Mouse (Mus musculus): Measurements from ENCODE around the gene 2310022B05Rik. TPM values are rescaled to one million over a fixed set of nuclear protein-coding genes. Genes with fewer than 3 reads are reported as not detected.
A peak's percentile ranks its signal among the peaks of the same experiment; 100 is the strongest.

Gene 2310022B05Rik
- polyA plus RNA-seq, 1 experiment from 2014 or later: 18.1 TPM

DNA sequence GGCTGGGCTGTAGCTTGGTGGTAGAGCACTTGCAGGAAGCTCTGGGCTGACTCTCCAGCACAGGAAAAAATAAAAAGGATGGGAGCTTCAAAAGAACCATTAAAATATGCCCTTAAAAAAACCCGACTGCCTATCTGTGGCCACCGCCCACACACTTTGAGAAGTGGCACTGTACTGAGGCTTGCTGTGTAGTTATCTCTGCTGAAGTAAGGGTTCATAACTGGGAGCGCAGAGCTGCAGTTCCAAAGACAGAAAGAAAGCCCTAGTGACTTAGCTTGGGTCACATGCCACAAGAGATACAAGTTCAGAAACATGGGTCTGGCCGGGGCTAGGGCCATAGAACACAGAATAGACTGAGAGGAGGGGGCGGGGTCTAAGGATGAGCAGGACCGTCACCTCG is 5.2 kb downstream of the 2310022B05Rik start:
- Histone ChIP-seq H3K9ac (replicated peaks) (no peak overlapping the region), H3K27ac (0 out of 2 replicates have a peak overlapping the region, but pooled peaks have one; percentile 47), H3K4me2 (replicated peaks) (no peak overlapping the region)

DNA sequence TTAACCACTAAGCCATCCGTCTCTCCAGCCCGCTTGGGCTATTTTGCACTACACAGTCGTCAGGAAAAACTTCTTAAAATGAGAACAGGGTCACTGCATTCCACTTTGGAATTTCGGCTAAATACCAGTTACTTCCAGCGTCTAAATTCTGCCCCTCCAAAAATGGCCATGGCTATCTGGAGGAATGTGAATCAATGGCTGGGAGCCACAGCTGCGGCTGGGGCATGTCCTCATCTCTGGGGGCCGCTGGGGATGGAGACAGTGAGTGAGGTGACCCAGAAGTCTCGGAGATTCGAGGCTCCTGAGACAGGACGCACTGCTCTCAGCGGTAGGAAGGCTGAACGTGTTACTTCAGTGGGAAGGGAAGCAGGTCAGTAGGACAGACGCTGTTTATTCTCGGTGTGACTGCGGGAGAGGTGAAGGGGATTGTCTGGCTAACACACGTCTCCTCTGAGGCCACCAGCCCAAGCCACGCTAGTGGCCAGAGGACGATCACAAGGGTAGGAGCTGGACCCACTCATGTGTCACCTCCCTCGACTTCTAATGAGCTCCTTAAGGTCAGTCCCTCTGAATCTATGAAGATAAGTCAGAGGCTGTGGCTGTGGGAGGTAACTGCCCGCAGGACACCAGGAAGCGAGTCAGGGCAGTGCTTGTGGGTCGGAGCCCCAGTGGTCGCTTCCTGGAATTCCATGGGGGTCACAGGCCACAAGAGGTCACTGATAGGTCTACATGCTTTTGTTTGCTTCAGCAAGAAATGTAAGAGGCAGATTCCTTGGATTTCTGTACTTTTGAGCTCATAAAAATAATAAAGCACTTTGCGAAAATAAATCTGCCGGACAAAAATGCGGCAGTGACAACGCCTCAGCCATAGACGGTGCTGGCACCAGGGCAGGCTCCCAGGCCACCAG is 9.3 kb downstream of the 2310022B05Rik start:
- Histone ChIP-seq H3K4me1 (replicated peaks) (peaks cover 40% of the 10 kb centered on the region), H3K36me3 (peaks cover 32% of the 10 kb centered on the region), H3K9me3 (no peaks in the 10 kb centered on the region), H3K4me3 (replicated peaks) (no peak overlapping the region), H3K27me3 (no peaks in the 10 kb centered on the region), H3K9ac (replicated peaks) (no peak overlapping the region), H3K27ac (no peak overlapping the region), H3K4me2 (replicated peaks) (no peak overlapping the region)
- no peak for ATAC-seq
- WGBS: 78% methylated on average over 28 of the region's 28 CpGs

More for the DNA sequence above, 5.2 kb downstream of the 2310022B05Rik start:
- Histone ChIP-seq H3K4me1 (replicated peaks) (peaks cover 67% of the 10 kb centered on the region), H3K27me3 (no peaks in the 10 kb centered on the region), H3K9me3 (no peaks in the 10 kb centered on the region), H3K4me3 (replicated peaks) (no peak overlapping the region), H3K36me3 (peaks cover 14% of the 10 kb centered on the region)
- WGBS: 85% methylated on average over 7 of the region's 7 CpGs
- ATAC-seq: no peak

DNA sequence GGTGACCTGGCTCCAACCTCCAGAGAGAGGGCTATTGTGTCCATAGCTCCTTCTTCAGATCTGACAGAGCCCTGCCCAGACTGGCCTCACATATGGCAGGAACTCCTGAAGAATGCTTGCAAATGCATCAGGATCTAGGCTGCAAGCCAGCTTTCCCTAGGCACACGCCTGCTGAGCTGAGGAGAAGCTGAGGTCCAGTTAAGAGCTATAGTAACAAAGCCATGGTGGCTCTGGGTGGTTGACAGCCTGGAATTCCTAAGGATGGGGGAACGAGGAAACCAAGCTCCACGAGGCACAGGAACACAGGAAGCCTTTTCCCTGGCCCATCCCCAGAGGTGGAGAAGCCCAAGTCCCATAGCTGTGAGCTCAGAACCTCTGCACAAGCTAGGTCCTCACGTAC is 10.6 kb downstream of the 2310022B05Rik start:
- no peak for ATAC-seq
- no peak overlapping the region for H3K27ac ChIP-seq
- WGBS: 38% methylated on average over 4 of the region's 4 CpGs

DNA sequence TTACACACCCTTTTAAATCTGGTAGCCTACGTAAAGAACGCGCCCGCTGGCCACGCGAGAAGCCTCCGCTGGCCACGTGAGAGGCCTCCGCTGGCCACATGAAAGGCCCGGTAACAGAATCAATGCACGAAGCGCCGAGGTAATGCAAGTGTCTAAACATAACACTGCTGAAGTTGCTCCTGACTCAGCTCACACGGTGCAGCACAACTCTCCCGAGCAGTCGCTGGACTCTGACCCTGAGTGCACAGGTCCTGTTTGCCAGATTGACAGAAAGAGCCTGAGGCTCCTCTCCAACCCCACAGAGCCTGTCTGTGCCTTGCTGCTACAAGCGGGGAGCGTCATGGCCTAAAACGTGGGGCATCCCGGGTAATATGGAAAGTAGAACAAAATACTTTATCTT is 11.4 kb downstream of the 2310022B05Rik start:
- no peak overlapping the region for H3K9ac ChIP-seq (replicated peaks)
- H3K4me1 ChIP-seq (replicated peaks): peaks cover 38% of the 10 kb centered on the region
- no peaks in the 10 kb centered on the region for H3K9me3 ChIP-seq
- no peak overlapping the region for H3K4me2 ChIP-seq (replicated peaks)
- ATAC-seq: no peak
- H3K4me3 ChIP-seq (replicated peaks): no peak overlapping the region
- H3K36me3 ChIP-seq: peaks cover 29% of the 10 kb centered on the region
- no peak overlapping the region for H3K27ac ChIP-seq
- WGBS: 92% methylated on average over 20 of the region's 20 CpGs
- H3K27me3 ChIP-seq: no peaks in the 10 kb centered on the region

More for the DNA sequence above, 10.6 kb downstream of the 2310022B05Rik start:
- Histone ChIP-seq H3K9me3 (no peaks in the 10 kb centered on the region), H3K4me1 (replicated peaks) (peaks cover 38% of the 10 kb centered on the region), H3K36me3 (peaks cover 32% of the 10 kb centered on the region), H3K4me3 (replicated peaks) (no peak overlapping the region), H3K27me3 (no peaks in the 10 kb centered on the region), H3K9ac (replicated peaks) (0 out of 2 replicates have a peak overlapping the region, but pooled peaks have one; percentile 28), H3K4me2 (replicated peaks) (no peak overlapping the region)

DNA sequence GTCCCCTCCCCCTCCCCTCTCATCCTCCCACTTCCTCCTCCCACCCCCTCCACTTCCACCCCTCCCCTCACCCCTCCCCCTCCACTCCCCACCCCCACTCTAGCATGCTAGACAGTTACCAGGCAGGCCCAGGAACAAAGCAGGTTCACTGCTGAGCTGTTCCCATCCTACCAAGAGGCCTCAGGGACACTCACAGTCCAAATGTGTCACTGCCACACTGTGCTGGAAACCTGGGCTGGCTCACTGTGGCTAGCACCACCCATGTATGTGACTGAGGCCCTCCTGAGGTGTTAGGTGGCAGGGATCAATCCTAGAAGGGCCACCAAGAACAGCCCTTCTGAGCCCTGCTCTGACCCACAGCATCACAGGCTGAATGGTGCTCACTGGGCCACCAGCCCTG is 14.9 kb downstream of the 2310022B05Rik start:
- no peak overlapping the region for H3K4me2 ChIP-seq (replicated peaks)
- H3K9ac ChIP-seq (replicated peaks): no peak overlapping the region
- peak overlapping the region; percentile 67 for H3K27ac ChIP-seq
- H3K9me3 ChIP-seq: no peaks in the 10 kb centered on the region
- peak; percentile 67 for ATAC-seq
- peaks cover 28% of the 10 kb centered on the region for H3K36me3 ChIP-seq
- no peak overlapping the region for H3K4me3 ChIP-seq (replicated peaks)
- H3K4me1 ChIP-seq (replicated peaks): peaks cover 34% of the 10 kb centered on the region
- H3K27me3 ChIP-seq: no peaks in the 10 kb centered on the region

DNA sequence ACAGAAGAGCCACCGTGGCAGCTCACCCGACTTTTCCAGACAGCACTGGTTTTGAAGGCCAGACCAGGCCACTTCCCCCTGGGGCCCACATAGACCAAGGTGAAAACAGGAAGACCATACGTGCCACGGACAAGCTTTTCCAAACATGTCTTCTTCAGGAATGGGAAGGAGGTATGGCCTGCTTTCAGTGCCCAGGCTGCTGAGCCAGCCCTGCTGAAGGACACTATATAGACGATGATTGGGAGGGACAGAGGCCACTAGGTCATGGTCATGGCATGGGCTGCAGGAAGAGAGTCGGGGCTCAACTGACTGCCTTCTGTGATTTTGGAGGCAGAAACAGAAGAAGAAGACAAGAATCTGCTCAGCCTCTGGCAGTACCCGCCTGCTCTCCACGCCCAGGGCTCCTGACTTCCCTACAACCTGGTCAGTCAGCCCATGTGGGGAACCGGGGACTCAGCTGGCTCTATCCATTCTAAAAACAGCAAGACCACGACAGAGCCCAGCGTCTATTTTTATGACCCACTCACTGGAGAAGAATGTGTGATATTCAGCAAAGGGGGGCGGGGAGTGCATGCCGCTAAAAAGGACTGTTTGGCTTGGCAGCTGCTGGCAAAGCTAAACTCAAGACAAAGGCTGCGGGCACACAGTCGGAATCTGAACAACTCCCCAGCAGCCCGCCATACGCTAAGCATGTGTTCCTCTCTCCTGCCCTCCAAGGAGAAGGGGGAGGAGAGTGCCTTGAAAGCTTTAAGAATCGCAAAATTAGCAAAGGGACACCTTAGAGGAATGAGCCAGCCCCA is 19.4 kb downstream of the 2310022B05Rik start:
- 66% methylated on average over 18 of the region's 18 CpGs for WGBS
- peaks cover 22% of the 10 kb centered on the region for H3K36me3 ChIP-seq
- H3K4me2 ChIP-seq (replicated peaks): no peak overlapping the region
- no peaks in the 10 kb centered on the region for H3K27me3 ChIP-seq
- peaks cover 22% of the 10 kb centered on the region for H3K4me1 ChIP-seq (replicated peaks)
- H3K9me3 ChIP-seq: no peaks in the 10 kb centered on the region
- H3K27ac ChIP-seq: peak overlapping the region; percentile 53; the same call in 1 of the 2 replicates
- no peak overlapping the region for H3K4me3 ChIP-seq (replicated peaks)
- peak; percentile 69 for ATAC-seq
- H3K9ac ChIP-seq (replicated peaks): peak overlapping the region; percentile 44; the same call in 1 of the 2 replicates

DNA sequence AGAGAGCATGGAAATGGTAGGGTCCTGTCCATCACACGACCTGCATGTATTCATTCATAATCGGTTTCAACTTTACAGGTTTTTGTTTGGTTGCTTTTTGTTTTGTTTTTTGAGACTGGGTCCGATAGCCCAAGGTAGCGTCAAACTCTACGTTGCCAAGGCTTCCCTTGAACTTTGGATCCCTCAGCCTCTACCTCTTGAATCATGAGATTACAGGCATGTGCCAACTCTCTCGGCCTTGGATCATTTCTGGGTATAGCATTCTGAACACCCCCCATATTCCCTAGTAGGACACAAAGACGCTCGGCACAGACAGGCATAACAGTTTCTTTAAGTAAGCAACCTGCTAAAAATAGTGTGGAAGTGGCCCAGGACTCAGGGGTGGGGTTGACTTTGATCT is 21.6 kb downstream of the 2310022B05Rik start:
- no peaks in the 10 kb centered on the region for H3K9me3 ChIP-seq
- 96% methylated on average over 8 of the region's 8 CpGs for WGBS
- H3K4me3 ChIP-seq (replicated peaks): no peak overlapping the region
- H3K4me2 ChIP-seq (replicated peaks): no peak overlapping the region
- H3K4me1 ChIP-seq (replicated peaks): peaks cover 17% of the 10 kb centered on the region
- no peaks in the 10 kb centered on the region for H3K27me3 ChIP-seq
- ATAC-seq: no peak
- H3K9ac ChIP-seq (replicated peaks): no peak overlapping the region
- H3K27ac ChIP-seq: no peak overlapping the region
- H3K36me3 ChIP-seq: peaks cover 42% of the 10 kb centered on the region

DNA sequence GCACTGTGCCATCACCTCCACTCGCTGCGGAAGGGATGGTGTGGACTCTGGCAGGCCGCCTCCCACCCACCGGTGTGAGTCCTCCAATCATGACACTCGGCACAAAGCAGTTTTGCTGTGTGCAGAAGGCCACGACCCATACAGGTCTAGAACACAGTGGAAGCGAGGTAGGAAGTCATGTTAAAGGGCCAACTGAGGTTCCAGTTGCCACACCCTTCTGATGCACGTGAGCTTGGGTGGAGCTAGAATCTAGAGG is 28.0 kb downstream of the 2310022B05Rik start:
- H3K27me3 ChIP-seq: no peaks in the 10 kb centered on the region

DNA sequence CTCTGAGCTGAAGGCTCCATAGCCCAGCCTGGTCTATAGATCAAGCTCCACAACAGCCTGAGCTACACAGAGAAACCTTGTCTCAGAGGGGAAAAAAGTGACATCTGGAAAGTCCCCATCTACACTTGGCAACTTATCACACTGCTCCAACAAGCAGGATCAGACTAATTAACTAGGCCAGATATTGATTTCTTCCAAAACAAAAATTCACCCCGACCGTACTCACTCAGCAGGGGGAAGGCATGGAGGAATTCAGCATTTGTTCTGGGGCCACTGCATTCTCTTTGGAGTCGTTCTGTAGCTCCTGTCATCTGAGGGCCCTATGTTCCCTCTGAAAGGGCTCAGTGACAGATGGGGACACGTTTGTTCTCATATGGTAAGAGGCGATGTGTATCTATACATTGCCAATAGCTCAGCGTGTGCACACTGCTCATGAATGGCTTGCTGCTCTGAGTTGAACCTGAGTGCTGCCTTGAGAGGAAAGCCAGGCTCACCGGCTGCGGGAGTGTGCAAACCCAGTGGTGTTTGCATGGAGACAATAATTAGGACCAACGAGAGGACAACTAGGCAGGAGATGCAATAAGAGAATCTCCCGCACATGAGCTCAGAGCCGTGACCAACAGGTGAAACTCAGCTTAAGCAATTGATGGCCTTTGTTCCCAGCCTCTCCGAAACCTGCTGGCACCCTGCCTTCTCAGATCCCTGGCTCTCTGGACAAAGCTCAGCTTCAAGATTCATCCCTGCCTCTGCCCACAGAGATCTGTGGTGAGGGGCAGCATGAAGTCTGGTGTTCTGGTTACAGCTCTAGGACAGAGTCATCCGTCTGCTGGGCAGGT is 28.5 kb downstream of the 2310022B05Rik start:
- Histone ChIP-seq H3K4me3 (replicated peaks) (no peak overlapping the region), H3K4me2 (replicated peaks) (no peak overlapping the region), H3K36me3 (peaks cover 44% of the 10 kb centered on the region), H3K27ac (no peak overlapping the region), H3K9me3 (no peaks in the 10 kb centered on the region), H3K9ac (replicated peaks) (no peak overlapping the region), H3K4me1 (replicated peaks) (peaks cover 6% of the 10 kb centered on the region; the same call in 1 of the 2 replicates), H3K27me3 (no peaks in the 10 kb centered on the region)
- 72% methylated on average over 13 of the region's 13 CpGs for WGBS
- no peak for ATAC-seq

More for the DNA sequence above, 28.0 kb downstream of the 2310022B05Rik start:
- Histone ChIP-seq H3K4me1 (replicated peaks) (peaks cover 6% of the 10 kb centered on the region; the same call in 1 of the 2 replicates), H3K9me3 (no peaks in the 10 kb centered on the region), H3K36me3 (peaks cover 48% of the 10 kb centered on the region), H3K27ac (no peak overlapping the region), H3K4me3 (replicated peaks) (no peak overlapping the region), H3K9ac (replicated peaks) (no peak overlapping the region), H3K4me2 (replicated peaks) (no peak overlapping the region)
- no peak for ATAC-seq
- 87% methylated on average over 8 of the region's 8 CpGs for WGBS

DNA sequence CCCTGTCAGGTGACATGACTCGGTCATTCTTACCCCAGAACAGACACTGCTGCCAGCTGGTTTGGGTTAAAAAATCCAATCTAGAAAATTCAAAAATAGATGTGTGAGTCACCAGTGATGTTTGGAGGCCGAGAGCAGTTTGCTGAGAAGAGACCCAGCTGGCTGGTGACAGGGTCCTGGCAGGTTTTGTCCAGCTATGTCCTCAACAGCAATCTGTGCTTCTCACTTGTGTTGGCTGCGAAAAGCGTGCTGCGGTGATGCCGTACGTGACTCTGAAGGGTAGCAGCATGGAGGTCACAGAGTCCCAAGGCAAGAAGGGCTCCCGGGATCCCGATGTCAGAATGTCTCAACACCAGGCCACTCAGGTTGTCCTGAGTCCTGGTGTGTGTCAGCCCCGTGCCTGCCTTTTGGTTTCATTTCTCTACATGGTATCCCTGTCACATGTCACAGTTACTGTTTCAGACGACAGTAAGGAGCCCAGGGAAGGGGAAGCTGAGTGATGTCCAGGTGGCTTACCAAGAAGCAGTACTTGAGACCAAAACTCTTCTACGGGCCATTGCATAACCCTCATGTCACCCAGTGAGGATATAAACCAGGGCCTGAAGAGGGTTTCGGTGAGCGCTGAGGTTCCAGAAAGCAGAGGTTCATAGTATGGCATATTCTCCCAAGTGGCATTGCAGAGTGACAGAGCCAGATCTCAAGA is 30.0 kb downstream of the 2310022B05Rik start:
- H3K4me3 ChIP-seq (replicated peaks): no peak overlapping the region
- no peak overlapping the region for H3K27ac ChIP-seq
- H3K4me1 ChIP-seq (replicated peaks): peaks cover 6% of the 10 kb centered on the region; the same call in 1 of the 2 replicates
- WGBS: 92% methylated on average over 14 of the region's 14 CpGs
- no peaks in the 10 kb centered on the region for H3K9me3 ChIP-seq
- no peak overlapping the region for H3K9ac ChIP-seq (replicated peaks)
- ATAC-seq: no peak
- H3K27me3 ChIP-seq: no peaks in the 10 kb centered on the region
- H3K4me2 ChIP-seq (replicated peaks): no peak overlapping the region
- peaks cover 29% of the 10 kb centered on the region for H3K36me3 ChIP-seq

DNA sequence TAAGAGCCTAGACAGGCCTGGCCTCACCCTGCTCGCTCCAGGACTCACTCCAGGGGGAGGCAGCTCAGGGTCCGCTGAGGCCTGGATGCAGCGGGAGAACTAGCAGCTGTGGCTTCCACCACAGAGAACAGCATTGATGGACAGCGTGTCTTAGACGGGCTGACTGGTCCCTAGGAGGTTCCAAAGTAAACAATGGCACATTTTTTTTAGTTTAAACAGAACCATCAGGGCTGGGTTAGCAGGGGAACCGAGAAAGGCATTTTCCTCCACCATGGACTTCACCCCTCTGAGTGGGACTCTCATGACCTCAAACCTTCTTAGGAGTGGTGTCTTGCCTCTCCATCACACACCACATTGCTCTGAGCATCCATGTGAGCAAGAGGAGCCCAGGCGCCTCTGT is 31.2 kb downstream of the 2310022B05Rik start:
- Histone ChIP-seq H3K4me3 (replicated peaks) (no peak overlapping the region), H3K4me1 (replicated peaks) (peaks cover 6% of the 10 kb centered on the region; the same call in 1 of the 2 replicates), H3K4me2 (replicated peaks) (no peak overlapping the region), H3K9me3 (no peaks in the 10 kb centered on the region), H3K27ac (no peak overlapping the region), H3K36me3 (peaks cover 18% of the 10 kb centered on the region), H3K27me3 (no peaks in the 10 kb centered on the region), H3K9ac (replicated peaks) (no peak overlapping the region)
- no peak for ATAC-seq
- 48% methylated on average over 7 of the region's 7 CpGs for WGBS
